Mouse (Mus musculus) lung, postnatal 0 days (tissue): ENCODE results near the gene Irf7. TPM values are rescaled to one million over a fixed set of nuclear protein-coding genes. Genes with fewer than 3 reads are reported as not detected.
A peak's percentile ranks its signal among the peaks of the same experiment; 100 is the strongest.

ENCODE experiments used
- ATAC-seq: fragments of 200-750 bp; cut with Nextera tagmentation; 2 replicates; pipeline ENCODE4 v1.8.0; 2017; ENCODE audit warnings: moderate library complexity
- DNase-seq: peaks from one replicate; pipeline ENCODE4 v3.0.0-alpha.2; 2016; ENCODE audit warnings: low spot score
- H3K27ac ChIP-seq: fragments of 300-500 bp; sonication (generic); 2 replicates; pipeline ENCODE4 v1.5.1; 2014; ENCODE audit warnings: antibody characterized with exemption, mild to moderate bottlenecking, low read length, mixed read lengths
- H3K27me3 ChIP-seq: fragments of 300-500 bp; sonication (generic); replicated peaks from 2 replicates; pipeline ENCODE4 v1.6.1; 2014; ENCODE audit warnings: low read length, mixed read lengths; ENCODE audit not compliant: insufficient read depth
- H3K36me3 ChIP-seq: fragments of 300-500 bp; sonication (generic); 2 replicates; pipeline ENCODE4 v1.6.1; 2014; ENCODE audit warnings: low read length, mixed read lengths; ENCODE audit not compliant: insufficient read depth
- H3K4me1 ChIP-seq: fragments of 300-500 bp; sonication (generic); 2 replicates; pipeline ENCODE4 v1.6.1; 2014; ENCODE audit warnings: antibody characterized with exemption, low read depth, low read length, mixed read lengths; ENCODE audit not compliant: insufficient read depth
- H3K4me2 ChIP-seq: fragments of 300-500 bp; sonication (generic); replicated peaks from 2 replicates; pipeline ENCODE4 v1.6.1; 2014; ENCODE audit warnings: low read depth, mild to moderate bottlenecking, low read length, moderate library complexity, mixed read lengths
- H3K4me3 ChIP-seq: fragments of 300-500 bp; sonication (generic); 2 replicates; pipeline ENCODE4 v1.5.1; 2014; ENCODE audit warnings: low read depth, low read length
- H3K9ac ChIP-seq: fragments of 300-500 bp; sonication (generic); replicated peaks from 2 replicates; pipeline ENCODE4 v1.6.1; 2014; ENCODE audit warnings: low read depth, mild to moderate bottlenecking
- H3K9me3 ChIP-seq: fragments of 300-500 bp; sonication (generic); 2 replicates; pipeline ENCODE4 v1.6.1; 2016; ENCODE audit warnings: low read length, mixed read lengths
- CTCF ChIP-seq: IDR thresholded peaks from 2 replicates; pipeline ENCODE4 v1.5.1; 2016; ENCODE audit warnings: antibody characterized with exemption, mild to moderate bottlenecking
- EP300 ChIP-seq: IDR thresholded peaks from 2 replicates; pipeline ENCODE4 v1.6.1; 2016; ENCODE audit warnings: antibody characterized with exemption, mild to moderate bottlenecking, control low read depth
- WGBS: fragments of 180-500 bp; shearing (Covaris S2); extraction: QIAGEN DNeasy Blood & Tissue Kit; methylation state at CpG from one replicate; pipeline ENCODE4 v1.1.7; 2014; 5-methylcytosine and 5-hydroxymethylcytosine counted together
- polyA plus RNA-seq: library from polyadenylated mRNA; unstranded; fragments of >200 nt; fragmentation: Nextera tagmentation; extraction: Ambion mirVana; gene quantifications from 2 replicates; pipeline ENCODE4 v1.2.1, GENCODE M21; 2015

Gene Irf7
- polyA plus RNA-seq, 1 experiment from 2014 or later = 15.8 TPM

DNA sequence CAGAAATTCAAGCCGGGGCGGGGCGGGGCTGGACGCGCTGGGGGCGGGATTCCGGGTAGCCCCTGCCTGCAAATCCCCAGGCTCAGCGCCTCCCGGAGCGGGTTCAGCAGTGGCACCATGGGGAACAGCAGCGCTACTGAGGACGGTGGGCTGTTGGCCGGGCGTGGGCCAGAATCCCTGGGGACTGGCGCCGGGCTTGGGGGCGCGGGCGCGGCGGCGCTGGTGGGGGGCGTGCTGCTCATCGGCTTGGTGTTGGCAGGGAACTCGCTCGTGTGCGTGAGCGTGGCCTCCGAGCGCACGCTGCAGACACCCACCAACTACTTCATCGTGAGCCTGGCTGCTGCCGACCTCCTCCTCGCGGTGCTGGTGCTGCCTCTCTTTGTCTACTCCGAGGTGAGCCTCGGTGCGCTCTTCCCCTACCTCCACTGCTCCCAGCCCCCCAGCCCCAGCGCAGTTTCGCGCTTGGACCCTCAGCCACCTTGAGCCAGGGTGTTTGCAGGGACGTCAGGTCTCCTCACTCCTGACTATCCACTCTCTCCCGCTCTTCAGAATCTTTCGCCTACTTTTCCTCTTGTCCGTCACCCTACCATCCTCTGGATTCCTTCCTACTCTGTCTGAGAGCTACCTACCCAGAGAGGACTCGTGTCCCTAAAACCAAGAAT lies 25.8 kb upstream of the Irf7 start, which contains the start of gene Drd4:
TSS of gene Drd4 (plus strand) at position 86 of the 662 bp plus-strand sequence.
- no peak within 1 kb of the TSS for H3K27ac ChIP-seq
- peak; percentile 43 for DNase-seq
- no peak for TF ChIP-seq EP300
- ATAC-seq = peak; percentile 53
- H3K4me2 ChIP-seq = peak within 1 kb of the TSS; percentile 58
- peak within 1 kb of the TSS; percentile 32 for H3K9ac ChIP-seq
- 4% methylated on average over 39 of the region's 46 CpGs for WGBS
- H3K4me1 ChIP-seq = peaks cover 9% of the 10 kb centered on the region; the same call in 1 of the 2 replicates
- H3K4me3 ChIP-seq = peak within 1 kb of the TSS; percentile 34
- H3K9me3 ChIP-seq = no peaks in the 10 kb centered on the region
- H3K27me3 ChIP-seq = peaks cover 45% of the 10 kb centered on the region
- H3K36me3 ChIP-seq = no peaks in the 10 kb centered on the region

DNA sequence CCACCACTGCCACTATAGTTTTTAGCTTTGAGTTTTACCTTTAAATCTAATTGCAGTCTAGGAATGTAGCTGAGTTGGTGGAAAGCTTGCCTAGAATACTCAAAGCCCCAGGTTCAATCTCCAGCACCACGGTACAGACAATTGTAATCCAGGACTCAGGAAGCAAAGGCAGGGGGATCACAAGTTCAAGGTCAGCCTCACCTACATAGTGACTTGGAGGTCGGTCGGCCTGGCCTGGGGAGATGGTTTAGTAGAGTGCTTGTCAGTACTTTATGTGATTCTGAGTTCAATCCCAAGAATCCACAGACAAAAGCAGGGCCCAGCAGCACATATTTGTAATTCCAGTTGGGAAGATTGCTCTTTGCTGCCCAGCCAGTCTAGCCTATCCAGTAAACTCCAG lies 21.8 kb upstream of the Irf7 start:
- WGBS = 65% methylated on average over 3 of the region's 3 CpGs
- Histone ChIP-seq H3K4me2 (no peak overlapping the region), H3K9me3 (no peaks in the 10 kb centered on the region), H3K36me3 (no peaks in the 10 kb centered on the region), H3K9ac (no peak overlapping the region), H3K4me3 (no peak overlapping the region), H3K4me1 (peaks cover 3% of the 10 kb centered on the region; the same call in 1 of the 2 replicates), H3K27ac (no peak overlapping the region), H3K27me3 (peaks cover 23% of the 10 kb centered on the region)
- no peak for TF ChIP-seq EP300
- no peak for TF ChIP-seq CTCF
- ATAC-seq (no peak), DNase-seq (no peak)

DNA sequence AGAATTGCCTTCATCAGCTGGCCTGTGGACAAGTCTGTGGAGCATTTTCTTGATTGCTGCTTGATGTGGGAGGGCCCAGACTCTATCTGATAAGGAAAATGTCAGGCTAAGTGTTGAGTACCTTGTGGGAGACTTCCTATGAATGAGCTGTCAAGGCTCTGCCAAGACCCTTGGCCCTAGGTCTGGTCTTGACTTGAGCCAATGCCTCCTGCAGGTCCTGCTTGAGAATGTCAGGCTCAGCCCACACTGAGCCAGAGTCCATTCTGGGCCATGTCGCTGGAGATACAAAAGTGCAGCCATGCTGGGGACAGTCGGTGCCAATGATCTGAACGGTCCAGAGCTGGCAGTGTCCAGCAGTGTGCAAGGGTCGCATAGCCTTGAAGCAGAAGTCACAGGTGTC lies 16.5 kb upstream of the Irf7 start:
- 82% methylated on average over 4 of the region's 4 CpGs for WGBS
- Histone ChIP-seq H3K27me3 (0 out of 2 replicates have a peak, but pooled peaks cover 5% of the 10 kb centered on the region), H3K4me2 (no peak overlapping the region), H3K36me3 (no peaks in the 10 kb centered on the region), H3K4me1 (peaks cover 6% of the 10 kb centered on the region; the same call in 1 of the 2 replicates), H3K9ac (no peak overlapping the region), H3K9me3 (no peaks in the 10 kb centered on the region), H3K27ac (no peak overlapping the region), H3K4me3 (no peak overlapping the region)
- no peak for TF ChIP-seq EP300
- TF ChIP-seq CTCF = no peak
- no peak for DNase-seq
- ATAC-seq = no peak

DNA sequence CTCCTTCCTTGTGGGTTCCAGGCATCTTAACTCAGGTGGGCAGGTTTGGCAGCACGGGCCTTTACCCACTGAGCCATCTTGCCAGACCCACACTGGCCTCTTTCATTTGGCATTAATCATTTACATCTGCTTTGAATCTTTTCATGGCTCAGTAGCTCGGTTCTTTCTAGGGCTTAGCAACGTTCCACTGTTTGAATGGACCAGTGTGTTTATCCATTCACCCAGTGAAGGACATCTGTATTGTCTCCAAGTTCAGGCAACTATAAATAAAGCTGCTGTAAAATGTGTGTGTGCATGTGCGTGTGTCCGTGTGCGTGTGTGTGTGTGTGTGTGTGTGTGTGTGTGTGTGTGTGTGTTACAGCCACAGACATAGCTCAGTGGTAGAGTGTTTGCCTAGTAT lies 15.2 kb upstream of the Irf7 start:
- TF ChIP-seq EP300 (no peak), CTCF (no peak)
- H3K4me2 ChIP-seq = no peak overlapping the region
- no peaks in the 10 kb centered on the region for H3K36me3 ChIP-seq
- no peak for ATAC-seq
- H3K27me3 ChIP-seq = 0 out of 2 replicates have a peak, but pooled peaks cover 5% of the 10 kb centered on the region
- no peak overlapping the region for H3K9ac ChIP-seq
- 65% methylated on average over 6 of the region's 6 CpGs for WGBS
- H3K4me1 ChIP-seq = peaks cover 6% of the 10 kb centered on the region; the same call in 1 of the 2 replicates
- no peak overlapping the region for H3K27ac ChIP-seq
- no peak overlapping the region for H3K4me3 ChIP-seq
- H3K9me3 ChIP-seq = no peaks in the 10 kb centered on the region
- DNase-seq = no peak

DNA sequence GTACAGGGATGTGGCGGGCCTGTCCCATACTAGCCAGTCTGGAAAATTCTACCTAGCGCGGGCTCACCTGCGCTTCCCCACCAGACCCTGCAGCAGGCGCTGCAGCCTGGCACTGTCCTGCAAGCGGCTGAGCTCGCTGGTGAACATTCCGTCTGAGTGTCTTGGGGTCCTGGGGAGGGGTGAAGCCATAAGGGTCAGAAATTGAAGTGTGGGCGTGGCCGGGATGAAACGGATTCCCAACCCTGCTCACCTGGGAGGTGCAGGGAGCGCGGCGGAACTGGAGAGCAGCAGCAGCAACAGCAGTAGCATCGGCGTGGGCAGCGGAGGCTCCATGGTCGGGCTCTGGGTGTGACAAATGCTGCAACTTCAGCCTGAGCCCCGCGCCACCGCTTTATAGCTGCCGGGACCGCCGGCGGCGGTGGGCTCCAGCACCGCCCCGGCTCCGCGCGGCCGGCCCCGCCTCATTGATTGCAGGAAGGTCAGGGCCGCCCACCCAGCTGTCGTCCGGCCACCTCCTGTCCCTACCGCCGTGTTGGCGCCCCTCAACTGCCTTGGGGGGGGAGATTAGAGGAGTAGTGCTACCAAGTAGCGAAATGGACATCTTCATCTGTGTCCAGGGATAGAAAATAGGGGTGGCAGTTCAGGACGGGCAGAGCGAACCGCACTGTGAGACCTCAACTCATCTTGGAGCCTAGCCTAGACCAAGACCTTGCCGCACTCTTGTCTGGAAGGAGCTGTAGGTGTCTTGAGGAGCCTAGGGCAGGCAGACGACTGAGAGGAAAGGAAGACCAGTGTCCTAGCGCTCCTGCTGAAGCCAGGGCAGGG lies 12.7 kb upstream of the Irf7 start, which contains the start of gene Sct:
TSS of gene Sct (minus strand) at position 368 of the 825 bp plus-strand sequence.
- 4% methylated on average over 46 of the region's 46 CpGs for WGBS
- TF ChIP-seq CTCF = peak; percentile 74
- TF ChIP-seq EP300 = no peak
- Histone ChIP-seq H3K36me3 (no peaks in the 10 kb centered on the region), H3K27ac (no peak within 1 kb of the TSS), H3K9ac (no peak within 1 kb of the TSS), H3K4me1 (peaks cover 6% of the 10 kb centered on the region; the same call in 1 of the 2 replicates), H3K9me3 (no peaks in the 10 kb centered on the region), H3K4me3 (peak within 1 kb of the TSS; percentile 36), H3K4me2 (peak within 1 kb of the TSS; percentile 74), H3K27me3 (0 out of 2 replicates have a peak, but pooled peaks cover 5% of the 10 kb centered on the region)
- DNase-seq (peak; percentile 62), ATAC-seq (peak; percentile 74)
